Mouse (Mus musculus) forebrain, embryonic 11.5 days (tissue): ENCODE data around the gene Ptprcap. TPM values are rescaled to one million over a fixed set of nuclear protein-coding genes. Genes with fewer than 3 reads are reported as not detected.
A peak's percentile ranks its signal among the peaks of the same experiment; 100 is the strongest.

Experiments used
- ATAC-seq: fragments of 200-750 bp; cut with Nextera tagmentation; replicated peaks from 2 replicates; pipeline ENCODE4 v1.8.0; 2017; ENCODE audit warnings: moderate TSS enrichment; ENCODE audit not compliant: low FRiP score
- DNase-seq: peaks from one replicate; pipeline ENCODE4 v3.0.0-alpha.2; 2017; ENCODE audit warnings: low spot score
- H3K27ac ChIP-seq: fragments of 300-500 bp; sonication (generic); 2 replicates; pipeline ENCODE4 v1.5.1; 2014; ENCODE audit warnings: low read depth, low read length
- H3K27me3 ChIP-seq: fragments of 300-500 bp; sonication (generic); 2 replicates; pipeline ENCODE4 v1.6.1; 2014; ENCODE audit warnings: mild to moderate bottlenecking, low read length, mixed read lengths; ENCODE audit not compliant: control insufficient read depth, insufficient read depth
- H3K36me3 ChIP-seq: fragments of 300-500 bp; sonication (generic); 2 replicates; pipeline ENCODE4 v1.6.1; 2014; ENCODE audit warnings: mild to moderate bottlenecking, low read length, moderate library complexity, mixed read lengths; ENCODE audit not compliant: control insufficient read depth, insufficient read depth
- H3K4me1 ChIP-seq: fragments of 300-500 bp; sonication (generic); replicated peaks from 2 replicates; pipeline ENCODE4 v1.6.1; 2014; ENCODE audit warnings: low read length, mixed read lengths; ENCODE audit not compliant: control insufficient read depth, insufficient read depth
- H3K4me2 ChIP-seq: fragments of 300-500 bp; sonication (generic); 2 replicates; pipeline ENCODE4 v1.6.1; 2014; ENCODE audit warnings: low read depth, mild to moderate bottlenecking, low read length, moderate library complexity, mixed read lengths; ENCODE audit not compliant: severe bottlenecking
- H3K4me3 ChIP-seq: fragments of 300-500 bp; sonication (generic); 2 replicates; pipeline ENCODE4 v1.5.1; 2014; ENCODE audit warnings: low read depth, low read length
- H3K9ac ChIP-seq: fragments of 300-500 bp; sonication (generic); 2 replicates; pipeline ENCODE4 v1.6.1; 2014; ENCODE audit warnings: low read length
- H3K9me3 ChIP-seq: fragments of 300-500 bp; sonication (generic); 2 replicates; pipeline ENCODE4 v1.6.1; 2016; ENCODE audit warnings: low read length, mixed read lengths; ENCODE audit not compliant: control insufficient read depth
- WGBS: fragments of 180-500 bp; shearing (Covaris S2); extraction: QIAGEN DNeasy Blood & Tissue Kit; methylation state at CpG from one replicate; pipeline ENCODE4 v1.1.7; 2014; 5-methylcytosine and 5-hydroxymethylcytosine counted together
- polyA plus RNA-seq: library from polyadenylated mRNA; unstranded; fragments of >200 nt; fragmentation: Nextera tagmentation; extraction: Ambion mirVana; gene quantifications from 2 replicates; pipeline ENCODE4 v1.2.1, GENCODE M21; 2014

Ptprcap gene
- polyA plus RNA-seq, 1 experiment from 2014 or later: 0.96 TPM

- H3K4me1 ChIP-seq: peaks cover 10% of the 10 kb centered on the region
- no peaks in the 10 kb centered on the region for H3K27me3 ChIP-seq
- H3K4me3 ChIP-seq: peak within 1 kb of the TSS; percentile 89
- H3K9ac ChIP-seq: peak within 1 kb of the TSS; percentile 97
- WGBS: 70% methylated on average over 4 of the region's 4 CpGs
- peak within 1 kb of the TSS; percentile 71 for H3K27ac ChIP-seq
- DNase-seq (no peak), ATAC-seq (no peak)
- H3K36me3 ChIP-seq: peaks cover 14% of the 10 kb centered on the region
- peak within 1 kb of the TSS; percentile 93 for H3K4me2 ChIP-seq
- H3K9me3 ChIP-seq: no peaks in the 10 kb centered on the region
These were observed 37.5 kb downstream of the Ptprcap start, which contains the start of gene Tbc1d10c for GRCm38 (mm10) chr19:4190831-4191334. TSS of gene Tbc1d10c (minus strand) at chr19:4191284.

GRCm38 (mm10) chr19:4191528-4192250 is 38.3 kb downstream of the Ptprcap start, which contains the start of gene Ppp1ca:
TSS of gene Ppp1ca (plus strand) at chr19:4192065.
- WGBS: 7% methylated on average over 43 of the region's 47 CpGs
- H3K9me3 ChIP-seq: no peaks in the 10 kb centered on the region
- peak; percentile 99 for DNase-seq

GRCm38 (mm10) chr19:4192251-4192985 is 39.0 kb downstream of the Ptprcap start:
- peak overlapping the region; percentile 97 for H3K9ac ChIP-seq
- H3K27me3 ChIP-seq: no peaks in the 10 kb centered on the region
- H3K4me1 ChIP-seq: peaks cover 10% of the 10 kb centered on the region
- WGBS: 1% methylated on average over 52 of the region's 52 CpGs
- no peaks in the 10 kb centered on the region for H3K9me3 ChIP-seq
- H3K36me3 ChIP-seq: peaks cover 18% of the 10 kb centered on the region
- no peak for ATAC-seq
- peak overlapping the region; percentile 71; the same call in 1 of the 2 replicates for H3K27ac ChIP-seq
- H3K4me2 ChIP-seq: peak overlapping the region; percentile 93
- H3K4me3 ChIP-seq: peak overlapping the region; percentile 89
- no peak for DNase-seq

More at GRCm38 (mm10) chr19:4191528-4192250, 38.3 kb downstream of the Ptprcap start, which contains the start of gene Ppp1ca:
- Histone ChIP-seq H3K4me2 (peak within 1 kb of the TSS; percentile 93), H3K27me3 (no peaks in the 10 kb centered on the region), H3K36me3 (peaks cover 14% of the 10 kb centered on the region), H3K9ac (peak within 1 kb of the TSS; percentile 97), H3K27ac (peak within 1 kb of the TSS; percentile 71), H3K4me1 (peaks cover 10% of the 10 kb centered on the region), H3K4me3 (peak within 1 kb of the TSS; percentile 89)
- ATAC-seq: peak; percentile 94

DNA sequence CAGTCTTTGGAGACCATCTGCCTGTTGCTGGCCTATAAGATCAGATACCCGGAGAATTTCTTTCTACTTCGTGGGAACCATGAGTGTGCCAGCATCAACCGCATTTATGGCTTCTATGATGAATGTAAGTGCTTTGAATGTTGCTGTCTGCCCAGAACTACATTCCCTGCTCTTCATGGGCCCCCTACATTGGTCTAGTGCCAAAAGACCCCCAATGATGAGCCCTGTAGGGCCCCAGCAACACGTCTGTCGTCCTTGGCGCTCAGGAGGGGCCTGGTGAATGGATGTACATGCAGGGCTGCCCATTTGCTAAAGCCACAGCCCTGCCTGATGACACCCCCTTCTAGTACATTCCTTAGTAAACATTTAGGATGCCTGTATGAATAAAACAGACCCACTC is 39.7 kb downstream of the Ptprcap start:
- no peak overlapping the region for H3K27ac ChIP-seq
- peak overlapping the region; percentile 89 for H3K4me3 ChIP-seq

GRCm38 (mm10) chr19:4194021-4194724 is 40.8 kb downstream of the Ptprcap start:
- no peak overlapping the region for H3K4me2 ChIP-seq
- 91% methylated on average over 8 of the region's 8 CpGs for WGBS
- H3K36me3 ChIP-seq: peaks cover 18% of the 10 kb centered on the region
- DNase-seq: no peak
- ATAC-seq: no peak
- H3K9me3 ChIP-seq: no peaks in the 10 kb centered on the region
- no peak overlapping the region for H3K27ac ChIP-seq
- no peak overlapping the region for H3K4me3 ChIP-seq
- peaks cover 10% of the 10 kb centered on the region for H3K4me1 ChIP-seq
- no peak overlapping the region for H3K9ac ChIP-seq
- no peaks in the 10 kb centered on the region for H3K27me3 ChIP-seq

More for the DNA sequence above, 39.7 kb downstream of the Ptprcap start:
- Histone ChIP-seq H3K4me2 (peak overlapping the region; percentile 93), H3K27me3 (no peaks in the 10 kb centered on the region), H3K4me1 (peaks cover 10% of the 10 kb centered on the region), H3K9ac (peak overlapping the region; percentile 97), H3K9me3 (no peaks in the 10 kb centered on the region), H3K36me3 (peaks cover 18% of the 10 kb centered on the region)
- WGBS: 73% methylated on average over 6 of the region's 6 CpGs
- ATAC-seq (no peak), DNase-seq (no peak)

DNA sequence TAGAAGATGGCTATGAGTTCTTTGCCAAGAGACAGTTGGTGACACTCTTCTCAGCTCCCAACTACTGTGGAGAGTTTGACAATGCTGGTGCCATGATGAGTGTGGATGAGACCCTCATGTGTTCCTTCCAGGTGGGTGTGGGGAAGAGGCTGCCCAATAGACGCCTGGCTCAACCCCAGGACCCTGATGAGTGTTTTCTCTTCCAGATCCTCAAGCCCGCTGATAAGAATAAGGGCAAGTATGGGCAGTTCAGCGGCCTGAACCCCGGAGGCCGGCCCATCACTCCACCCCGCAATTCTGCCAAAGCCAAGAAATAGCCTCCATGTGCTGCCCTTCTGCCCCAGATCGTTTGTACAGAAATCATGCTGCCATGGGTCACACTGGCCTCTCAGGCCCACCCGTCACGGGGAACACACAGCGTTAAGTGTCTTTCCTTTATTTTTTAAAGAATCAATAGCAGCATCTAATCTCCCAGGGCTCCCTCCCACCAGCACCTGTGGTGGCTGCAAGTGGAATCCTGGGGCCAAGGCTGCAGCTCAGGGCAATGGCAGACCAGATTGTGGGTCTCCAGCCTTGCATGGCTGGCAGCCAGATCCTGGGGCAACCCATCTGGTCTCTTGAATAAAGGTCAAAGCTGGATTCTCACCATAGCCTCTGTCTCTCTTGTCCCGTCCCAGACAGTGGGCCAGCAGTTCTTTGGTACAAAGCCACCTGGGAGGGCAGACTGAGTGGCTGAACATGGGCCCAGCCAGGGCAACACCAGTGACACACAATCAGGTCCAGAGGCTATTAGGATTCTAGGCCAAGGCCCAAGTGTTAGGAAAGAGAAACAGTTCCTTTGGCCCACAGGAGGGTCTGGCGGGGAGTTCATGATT is 41.6 kb downstream of the Ptprcap start:
- Histone ChIP-seq H3K9me3 (no peaks in the 10 kb centered on the region), H3K27me3 (no peaks in the 10 kb centered on the region), H3K27ac (no peak overlapping the region), H3K4me2 (no peak overlapping the region), H3K4me1 (peaks cover 11% of the 10 kb centered on the region), H3K9ac (no peak overlapping the region), H3K4me3 (no peak overlapping the region), H3K36me3 (peaks cover 18% of the 10 kb centered on the region)
- 84% methylated on average over 12 of the region's 12 CpGs for WGBS
- DNase-seq (no peak), ATAC-seq (no peak)

DNA sequence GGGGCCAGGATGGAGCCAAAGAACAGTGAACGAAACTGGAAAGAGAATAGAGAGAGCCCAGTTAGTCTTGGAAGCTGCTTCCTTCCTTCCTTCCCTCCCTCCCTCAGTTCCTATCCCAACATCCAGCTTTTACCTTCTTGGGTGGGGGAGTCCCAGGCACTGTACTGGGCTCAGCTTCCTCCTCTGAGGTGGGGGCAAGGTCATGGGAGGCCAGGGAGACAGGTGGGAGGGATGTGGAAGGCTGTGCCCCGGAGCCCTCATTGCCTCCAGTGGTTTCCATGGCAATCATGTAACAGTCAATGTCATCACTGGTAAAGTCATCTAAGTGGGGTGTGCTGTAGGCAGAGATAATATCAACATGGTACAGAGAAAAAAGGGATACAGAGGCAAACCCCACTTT is 42.6 kb downstream of the Ptprcap start:
- WGBS: 70% methylated on average over 2 of the region's 2 CpGs
- H3K4me3 ChIP-seq: no peak overlapping the region
- no peak overlapping the region for H3K9ac ChIP-seq
- H3K27me3 ChIP-seq: no peaks in the 10 kb centered on the region
- peaks cover 20% of the 10 kb centered on the region for H3K4me1 ChIP-seq
- H3K36me3 ChIP-seq: peaks cover 18% of the 10 kb centered on the region
- ATAC-seq (no peak), DNase-seq (no peak)
- no peak overlapping the region for H3K4me2 ChIP-seq
- no peaks in the 10 kb centered on the region for H3K9me3 ChIP-seq
- no peak overlapping the region for H3K27ac ChIP-seq
